Mouse (Mus musculus): ENCODE data around the gene Fbrsl1. TPM values are rescaled to one million over a fixed set of nuclear protein-coding genes. Genes with fewer than 3 reads are reported as not detected.

Fbrsl1 gene
- total RNA-seq, 1 experiment from 2014 or later: 22.1 TPM

- ATAC-seq (replicated peaks; ENCODE audit: insufficient number of reproducible peaks, low FRiP score, low TSS enrichment, poor library complexity, severe bottlenecking): 0 out of 2 replicates have a peak, but pooled peaks have one; percentile 44
These were observed 27.4 kb downstream of the Fbrsl1 start for GRCm38 (mm10) chr5:110420950-110421349.

GRCm38 (mm10) chr5:110420201-110420600 lies 28.1 kb downstream of the Fbrsl1 start:
- ATAC-seq (replicated peaks; ENCODE audit: insufficient number of reproducible peaks, low FRiP score, low TSS enrichment, poor library complexity, severe bottlenecking): no peak

- no peak for ATAC-seq (replicated peaks; ENCODE audit: insufficient number of reproducible peaks, low FRiP score, low TSS enrichment, poor library complexity, severe bottlenecking)
These were observed 29.8 kb downstream of the Fbrsl1 start for GRCm38 (mm10) chr5:110418523-110418911.

GRCm38 (mm10) chr5:110417756-110418522 lies 30.4 kb downstream of the Fbrsl1 start:
- no peak for ATAC-seq (replicated peaks; ENCODE audit: insufficient number of reproducible peaks, low FRiP score, low TSS enrichment, poor library complexity, severe bottlenecking)

- no peak for ATAC-seq (replicated peaks; ENCODE audit: insufficient number of reproducible peaks, low FRiP score, low TSS enrichment, poor library complexity, severe bottlenecking)
These were observed 31.4 kb downstream of the Fbrsl1 start for GRCm38 (mm10) chr5:110416825-110417401.

- no peak for ATAC-seq (replicated peaks; ENCODE audit: insufficient number of reproducible peaks, low FRiP score, low TSS enrichment, poor library complexity, severe bottlenecking)
These were observed 32.2 kb downstream of the Fbrsl1 start for GRCm38 (mm10) chr5:110415806-110416700.

GRCm38 (mm10) chr5:110415022-110415421 lies 33.3 kb downstream of the Fbrsl1 start:
- ATAC-seq (replicated peaks; ENCODE audit: insufficient number of reproducible peaks, low FRiP score, low TSS enrichment, poor library complexity, severe bottlenecking): no peak

- ATAC-seq (replicated peaks; ENCODE audit: insufficient number of reproducible peaks, low FRiP score, low TSS enrichment, poor library complexity, severe bottlenecking): no peak
These were observed 35.3 kb downstream of the Fbrsl1 start for GRCm38 (mm10) chr5:110413018-110413417.

- ATAC-seq (replicated peaks; ENCODE audit: insufficient number of reproducible peaks, low FRiP score, low TSS enrichment, poor library complexity, severe bottlenecking): no peak
These were observed 37.9 kb downstream of the Fbrsl1 start for GRCm38 (mm10) chr5:110410386-110410785.

GRCm38 (mm10) chr5:110408967-110409366 lies 39.3 kb downstream of the Fbrsl1 start:
- no peak for ATAC-seq (replicated peaks; ENCODE audit: insufficient number of reproducible peaks, low FRiP score, low TSS enrichment, poor library complexity, severe bottlenecking)

- ATAC-seq (replicated peaks; ENCODE audit: insufficient number of reproducible peaks, low FRiP score, low TSS enrichment, poor library complexity, severe bottlenecking): no peak
These were observed 42.1 kb downstream of the Fbrsl1 start for GRCm38 (mm10) chr5:110406065-110406714.

- ATAC-seq (replicated peaks; ENCODE audit: insufficient number of reproducible peaks, low FRiP score, low TSS enrichment, poor library complexity, severe bottlenecking): no peak
These were observed 44.4 kb downstream of the Fbrsl1 start for GRCm38 (mm10) chr5:110403931-110404330.

- ATAC-seq (replicated peaks; ENCODE audit: insufficient number of reproducible peaks, low FRiP score, low TSS enrichment, poor library complexity, severe bottlenecking): no peak
These were observed 45.7 kb downstream of the Fbrsl1 start for GRCm38 (mm10) chr5:110402557-110402956.

GRCm38 (mm10) chr5:110401101-110401500 lies 47.2 kb downstream of the Fbrsl1 start:
- ATAC-seq (replicated peaks; ENCODE audit: insufficient number of reproducible peaks, low FRiP score, low TSS enrichment, poor library complexity, severe bottlenecking): no peak

GRCm38 (mm10) chr5:110395006-110395661 lies 53.2 kb downstream of the Fbrsl1 start:
- ATAC-seq (replicated peaks; ENCODE audit: insufficient number of reproducible peaks, low FRiP score, low TSS enrichment, poor library complexity, severe bottlenecking): no peak

GRCm38 (mm10) chr5:110392727-110393126 lies 55.6 kb downstream of the Fbrsl1 start:
- no peak for ATAC-seq (replicated peaks; ENCODE audit: insufficient number of reproducible peaks, low FRiP score, low TSS enrichment, poor library complexity, severe bottlenecking)

- no peak for ATAC-seq (replicated peaks; ENCODE audit: insufficient number of reproducible peaks, low FRiP score, low TSS enrichment, poor library complexity, severe bottlenecking)
These were observed 57.7 kb downstream of the Fbrsl1 start for GRCm38 (mm10) chr5:110390631-110391030.

GRCm38 (mm10) chr5:110387332-110387731 lies 61.0 kb downstream of the Fbrsl1 start:
- no peak for ATAC-seq (replicated peaks; ENCODE audit: insufficient number of reproducible peaks, low FRiP score, low TSS enrichment, poor library complexity, severe bottlenecking)
